Mouse (Mus musculus) CH12.LX (cell line): Measurements from ENCODE around the gene Abr. TPM values are rescaled to one million over a fixed set of nuclear protein-coding genes. Genes with fewer than 3 reads are reported as not detected.
A peak's percentile ranks its signal among the peaks of the same experiment; 100 is the strongest.

ENCODE experiments used
- DNase-seq: peaks from one replicate; pipeline ENCODE4 v3.0.0-alpha.2; 2013; ENCODE audit errors: extremely low read depth
- H3K27ac ChIP-seq: 2 replicates; pipeline ENCODE4 v1.5.1; 2012; ENCODE audit warnings: low read depth, mild to moderate bottlenecking, control low read depth, moderate library complexity; ENCODE audit not compliant: insufficient read depth
- H3K27me3 ChIP-seq: replicated peaks from 2 replicates; pipeline ENCODE3; 2012; ENCODE audit warnings: inconsistent platforms
- H3K36me3 ChIP-seq, 2 experiments: replicated peaks in 1 of 2; 2 replicates each; pipeline versions ENCODE3 to v1.6.1; 2012; ENCODE audit warnings: inconsistent platforms in 1 of 2, low read length in 1 of 2, mild to moderate bottlenecking in 1 of 2, mixed read lengths in 1 of 2, moderate library complexity in 1 of 2; ENCODE audit not compliant: control insufficient read depth in 1 of 2, insufficient read depth in 1 of 2
- H3K4me1 ChIP-seq, 2 experiments: 2 replicates each; pipeline ENCODE4 v1.6.1; 2012; ENCODE audit warnings: inconsistent platforms in 1 of 2, moderate library complexity in 1 of 2; ENCODE audit not compliant: insufficient read depth in 2 of 2, control insufficient read depth in 1 of 2
- H3K4me2 ChIP-seq: 2 replicates; pipeline ENCODE4 v1.6.1; 2012; ENCODE audit warnings: low read depth, mild to moderate bottlenecking, control low read depth; ENCODE audit not compliant: poor library complexity, insufficient read depth, severe bottlenecking
- H3K4me3 ChIP-seq, 3 experiments: fragments of 150-350 bp in 1 of 3; sonication (generic) in 1 of 3; replicated peaks in 1 of 3; 2 replicates each; pipeline versions ENCODE3 to v1.5.1; 2011 to 2012; ENCODE audit warnings: low read depth in 2 of 3, low read length in 2 of 3, mild to moderate bottlenecking in 2 of 3, moderate library complexity in 2 of 3, control low read depth in 1 of 3, improper control_type of control experiment in 1 of 3, inconsistent platforms in 1 of 3, mixed read lengths in 1 of 3; ENCODE audit not compliant: poor library complexity in 1 of 3
- H3K79me2 ChIP-seq: replicated peaks from 2 replicates; pipeline ENCODE4 v1.6.1; 2012; ENCODE audit warnings: mild to moderate bottlenecking, moderate library complexity; ENCODE audit not compliant: control insufficient read depth, poor library complexity, insufficient read depth, severe bottlenecking; ENCODE audit errors: extremely low read depth
- H3K9ac ChIP-seq: 2 replicates; pipeline ENCODE4 v1.6.1; 2012; ENCODE audit warnings: low read depth, mild to moderate bottlenecking, control low read depth, moderate library complexity; ENCODE audit not compliant: insufficient read depth
- H3K9me3 ChIP-seq: replicated peaks from 2 replicates; pipeline ENCODE3; 2012; ENCODE audit warnings: low read length, inconsistent platforms, mixed read lengths
- BHLHE40 ChIP-seq: IDR thresholded peaks from 2 replicates; pipeline ENCODE4 v1.6.1; 2011; ENCODE audit warnings: mild to moderate bottlenecking, low read depth, low read length, improper control_type of control experiment
- CHD1 ChIP-seq: IDR thresholded peaks from 2 replicates; pipeline ENCODE4 v1.6.1; 2012; ENCODE audit warnings: low read depth, low read length, improper control_type of control experiment, inconsistent platforms
- CHD2 ChIP-seq: IDR thresholded peaks from 2 replicates; pipeline ENCODE4 v1.6.1; 2011; ENCODE audit warnings: low read length, improper control_type of control experiment
- CTCF ChIP-seq, 2 experiments: IDR thresholded peaks in 1 of 2; conservative IDR thresholded peaks in 1 of 2; 2 replicates each; pipeline ENCODE4 v1.5.1; 2011 to 2012; ENCODE audit warnings: low read depth in 2 of 2, low read length in 2 of 2, improper control_type of control experiment in 1 of 2, inconsistent platforms in 1 of 2, mild to moderate bottlenecking in 1 of 2, moderate library complexity in 1 of 2
- E2F4 ChIP-seq: IDR thresholded peaks from 2 replicates; pipeline ENCODE4 v1.6.1; 2011; ENCODE audit warnings: low read depth, low read length, improper control_type of control experiment; ENCODE audit not compliant: insufficient replicate concordance
- ELF1 ChIP-seq: IDR thresholded peaks from 2 replicates; pipeline ENCODE4 v1.6.1; 2014; ENCODE audit warnings: low read depth, mild to moderate bottlenecking, inconsistent platforms, low read length, improper control_type of control experiment
- ETS1 ChIP-seq: conservative IDR thresholded peaks from 2 replicates; pipeline ENCODE4 v1.6.1; 2012; ENCODE audit warnings: low read depth, mild to moderate bottlenecking, inconsistent platforms, low read length, improper control_type of control experiment, moderate library complexity
- GABPA ChIP-seq: IDR thresholded peaks from 2 replicates; pipeline ENCODE4 v1.6.1; 2012; ENCODE audit warnings: low read depth, low read length, improper control_type of control experiment, inconsistent platforms; ENCODE audit not compliant: insufficient replicate concordance
- HCFC1 ChIP-seq: IDR thresholded peaks from 2 replicates; pipeline ENCODE4 v1.6.1; 2012; ENCODE audit warnings: low read depth, mild to moderate bottlenecking, inconsistent platforms, low read length, improper control_type of control experiment
- IRF4 ChIP-seq: IDR thresholded peaks from 2 replicates; pipeline ENCODE4 v1.6.1; 2014; ENCODE audit warnings: low read depth, mild to moderate bottlenecking, inconsistent platforms, low read length, improper control_type of control experiment
- JUN ChIP-seq: IDR thresholded peaks from 2 replicates; pipeline ENCODE4 v1.6.1; 2011; ENCODE audit warnings: low read depth, mild to moderate bottlenecking, low read length, improper control_type of control experiment, moderate library complexity; ENCODE audit not compliant: insufficient read depth
- JUND ChIP-seq: conservative IDR thresholded peaks from 2 replicates; pipeline ENCODE4 v1.6.1; 2011; ENCODE audit warnings: low read depth, low read length, improper control_type of control experiment
- MAX ChIP-seq: IDR thresholded peaks from 2 replicates; pipeline ENCODE4 v1.6.1; 2011; ENCODE audit warnings: low read length, improper control_type of control experiment
- MAZ ChIP-seq: IDR thresholded peaks from 2 replicates; pipeline ENCODE4 v1.6.1; 2012; ENCODE audit warnings: low read depth, mild to moderate bottlenecking, inconsistent platforms, low read length, improper control_type of control experiment, moderate library complexity
- MXI1 ChIP-seq: IDR thresholded peaks from 2 replicates; pipeline ENCODE4 v1.6.1; 2011; ENCODE audit warnings: mild to moderate bottlenecking, low read depth, low read length, improper control_type of control experiment
- NELFE ChIP-seq: IDR thresholded peaks from 2 replicates; pipeline ENCODE4 v1.6.1; 2011; ENCODE audit warnings: low read depth, low read length, improper control_type of control experiment
- POLR2A ChIP-seq: IDR thresholded peaks from 2 replicates; pipeline ENCODE4 v1.6.1; 2011; ENCODE audit warnings: low read depth, mild to moderate bottlenecking, improper control_type of control experiment, low read length
- POLR2AphosphoS2 ChIP-seq: IDR thresholded peaks from 2 replicates; pipeline ENCODE4 v1.6.1; 2011; ENCODE audit warnings: low read depth, low read length, improper control_type of control experiment
- RCOR1 ChIP-seq: conservative IDR thresholded peaks from 2 replicates; pipeline ENCODE4 v1.6.1; 2012; ENCODE audit warnings: low read depth, mild to moderate bottlenecking, inconsistent platforms, low read length, improper control_type of control experiment
- SIN3A ChIP-seq: IDR thresholded peaks from 2 replicates; pipeline ENCODE4 v1.6.1; 2012; ENCODE audit warnings: low read length, improper control_type of control experiment, inconsistent platforms
- UBTF ChIP-seq: IDR thresholded peaks from 2 replicates; pipeline ENCODE4 v1.6.1; 2012; ENCODE audit warnings: low read depth, mild to moderate bottlenecking, inconsistent platforms, low read length, improper control_type of control experiment, moderate library complexity
- USF1 ChIP-seq: IDR thresholded peaks from 2 replicates; pipeline ENCODE4 v1.6.1; 2014; ENCODE audit warnings: low read depth, mild to moderate bottlenecking, inconsistent platforms, low read length, improper control_type of control experiment
- USF2 ChIP-seq: conservative IDR thresholded peaks from 2 replicates; pipeline ENCODE4 v1.6.1; 2011; ENCODE audit warnings: low read depth, low read length, improper control_type of control experiment
- ZMIZ1 ChIP-seq: IDR thresholded peaks from 2 replicates; pipeline ENCODE4 v1.6.1; 2012; ENCODE audit warnings: low read depth, mild to moderate bottlenecking, inconsistent platforms, low read length, improper control_type of control experiment
- dilution Hi-C: fragments of 300-500 bp; cut with MboI; formaldehyde crosslinking; loops from 2 replicates; pipeline ENCODE4 v1.14.3; 2020; ENCODE audit warnings: low sequenced_read_pairs; ENCODE audit not compliant: extremely low pct_unique_long_range_greater_than_20kb, extremely low pct_ligation_motif_present
- in situ Hi-C: fragments of 300-500 bp; cut with MboI; formaldehyde crosslinking; loops from 3 replicates; pipeline ENCODE4 v1.14.3; 2019; ENCODE audit warnings: low sequenced_read_pairs, low pct_ligation_motif_present, low pct_unique_long_range_greater_than_20kb, mixed read lengths
- polyA plus RNA-seq: library from polyadenylated mRNA; unstranded; fragments of >175 nt; gene quantifications from 2 replicates; pipeline ENCODE4 v1.2.1, GENCODE M21; 2012; ENCODE audit warnings: low read depth; ENCODE audit not compliant: insufficient read length
- total RNA-seq, 2 experiments: library from RNA; depleted of rRNA; stranded (reverse); fragments of 300-350 nt in 1 of 2; fragments of >200 nt in 1 of 2; gene quantifications; 2 replicates each; pipeline ENCODE4 v1.2.3; 2012 to 2014

The Abr gene
- total and polyA plus RNA-seq, 3 experiments, result 21.0 to 49.5 (median 37.4) TPM

DNA sequence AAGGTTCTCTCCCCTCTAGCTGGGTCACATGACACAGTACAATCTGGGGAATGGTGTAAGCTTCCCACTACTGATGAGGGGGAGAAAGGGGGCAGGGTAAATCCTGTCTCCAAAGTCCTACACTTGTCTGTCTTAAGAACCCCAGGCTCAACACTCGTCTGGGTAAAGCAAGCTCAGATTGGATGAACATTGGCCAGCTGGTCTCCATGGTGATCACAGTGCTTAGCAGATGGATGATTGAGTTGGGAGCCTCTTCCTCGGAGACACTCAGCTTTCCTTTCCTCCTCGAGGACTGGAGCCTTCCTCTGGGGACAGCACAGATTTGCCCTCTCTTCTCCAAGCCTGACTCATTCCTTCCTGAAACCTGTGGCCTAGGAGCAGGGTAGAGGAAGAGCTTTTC, 182.4 kb downstream of the Abr start:
- Histone ChIP-seq H3K27me3 (no peaks in the 10 kb centered on the region), H3K79me2 (no peaks in the 10 kb centered on the region), H3K4me2 (no peak overlapping the region), H3K27ac (no peak overlapping the region), H3K4me3 (no peak overlapping the region), H3K9me3 (no peaks in the 10 kb centered on the region), H3K9ac (no peak overlapping the region), H3K36me3 (peaks cover 40 to 95% of the 10 kb centered on the region in 2 experiments), H3K4me1 (peaks cover 0 to 24% of the 10 kb centered on the region in 2 experiments; a peak in 2 of 4 replicates)
- TF ChIP-seq USF1 (no peak), JUND (0 out of 2 replicates have a peak, but pooled peaks have one; percentile 21)
- in situ Hi-C loops (no loop called here), dilution Hi-C loops (no loop called here)
- peak; percentile 46 for DNase-seq

DNA sequence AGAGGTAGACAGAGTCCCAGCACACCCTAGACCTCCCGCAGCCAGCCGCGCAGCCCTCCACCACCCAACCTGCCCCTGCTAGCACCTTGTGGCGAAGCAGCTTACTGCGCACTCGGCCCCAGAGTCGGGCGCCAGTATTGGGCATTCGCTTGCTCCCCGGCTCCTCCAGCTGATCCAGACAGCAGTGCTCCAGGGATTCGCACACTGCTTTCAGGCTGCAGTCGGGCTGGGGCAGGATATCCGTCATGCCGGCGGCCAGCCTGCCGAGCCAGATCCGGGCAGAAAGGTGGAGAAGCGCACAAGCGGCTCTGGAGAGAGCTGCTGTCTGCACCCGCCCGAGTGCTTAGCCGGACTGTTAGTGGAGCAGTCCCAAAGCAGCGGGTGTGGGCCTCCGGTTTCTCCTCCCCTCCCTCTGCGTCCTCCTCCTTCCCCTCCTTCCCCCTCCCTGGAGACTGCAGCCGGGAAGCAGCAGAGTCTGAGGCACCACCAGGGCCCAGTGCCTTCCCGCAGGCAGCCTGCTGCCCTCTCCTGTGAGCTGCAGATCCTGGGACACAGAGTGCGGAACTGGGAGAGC, 185.2 kb downstream of the Abr start:
- Histone ChIP-seq H3K27ac (no peak overlapping the region), H3K27me3 (no peaks in the 10 kb centered on the region), H3K9ac (no peak overlapping the region), H3K9me3 (no peaks in the 10 kb centered on the region), H3K4me3 (no peak overlapping the region), H3K79me2 (no peaks in the 10 kb centered on the region), H3K4me1 (peaks cover 0 to 26% of the 10 kb centered on the region in 2 experiments; a peak in 2 of 4 replicates)
- in situ Hi-C loops, result no loop called here
- no peak for DNase-seq
- dilution Hi-C loops, result no loop called here
- TF ChIP-seq CHD2 (no peak), IRF4 (no peak), NELFE (no peak), ELF1 (no peak), ETS1 (no peak), MAX (no peak), CTCF (conservative IDR thresholded peaks at IDR 0.05 in 1 of 2, IDR thresholded peaks at IDR 0.05 in 1 of 2; ENCODE audit: low read depth in 2 of 2, low read length in 2 of 2) (no peak), BHLHE40 (no peak), GABPA (no peak), JUN (no peak), USF1 (no peak)
- TF ChIP-seq, all 38 proteins: peak for 0
- H3K4me2 ChIP-seq, result no peak overlapping the region
- peaks cover 30 to 93% of the 10 kb centered on the region in 2 experiments for H3K36me3 ChIP-seq

DNA sequence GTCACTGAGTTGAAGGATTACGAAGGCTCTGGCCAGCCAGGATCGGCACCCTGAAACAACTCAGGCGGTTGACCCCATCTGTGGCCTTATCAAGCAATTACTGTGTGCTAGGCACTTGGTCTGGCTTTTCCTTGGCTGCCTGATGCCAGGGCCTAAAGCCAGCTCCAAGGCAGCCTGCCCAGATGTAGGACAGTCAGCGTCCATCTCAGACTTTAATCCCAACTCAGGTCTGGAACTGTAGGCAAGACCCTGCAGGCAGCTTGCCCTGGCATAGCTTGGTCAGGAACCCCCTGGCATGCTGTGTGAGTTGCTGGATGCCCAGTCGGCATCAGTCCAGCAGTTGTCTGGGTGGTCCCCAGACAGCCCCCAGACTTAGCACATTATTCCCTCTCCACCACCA, 186.1 kb downstream of the Abr start:
- Histone ChIP-seq H3K9me3 (no peaks in the 10 kb centered on the region), H3K9ac (no peak overlapping the region), H3K27ac (no peak overlapping the region), H3K79me2 (no peaks in the 10 kb centered on the region), H3K27me3 (no peaks in the 10 kb centered on the region), H3K4me3 (no peak overlapping the region), H3K4me2 (no peak overlapping the region), H3K4me1 (peaks cover 0 to 26% of the 10 kb centered on the region in 2 experiments; a peak in 2 of 4 replicates), H3K36me3 (peaks cover 30 to 92% of the 10 kb centered on the region in 2 experiments)
- TF ChIP-seq POLR2A, result no peak
- no peak for TF ChIP-seq IRF4
- TF ChIP-seq NELFE, result no peak
- TF ChIP-seq CTCF (conservative IDR thresholded peaks at IDR 0.05 in 1 of 2, IDR thresholded peaks at IDR 0.05 in 1 of 2; ENCODE audit: low read depth in 2 of 2, low read length in 2 of 2), result no peak
- TF ChIP-seq CHD1, result no peak
- no peak for TF ChIP-seq USF2
- TF ChIP-seq JUND, result no peak
- TF ChIP-seq SIN3A, result no peak
- TF ChIP-seq RCOR1, result no peak
- TF ChIP-seq E2F4, result no peak
- no peak for TF ChIP-seq POLR2AphosphoS2
- TF ChIP-seq CHD2, result no peak
- TF ChIP-seq HCFC1, result no peak
- no peak for TF ChIP-seq ZMIZ1
- TF ChIP-seq GABPA, result no peak
- no peak for TF ChIP-seq MAZ
- no peak for TF ChIP-seq UBTF
- TF ChIP-seq MXI1, result no peak
- no peak for DNase-seq
- dilution Hi-C loops (no loop called here), in situ Hi-C loops (no loop called here)
